Mouse (Mus musculus): ENCODE measurements around the gene Acot8. TPM values are rescaled to one million over a fixed set of nuclear protein-coding genes. Genes with fewer than 3 reads are reported as not detected.

Gene Acot8
- total and polyA plus RNA-seq, 3 experiments: 12.9 to 51.6 (median 20.8) TPM

- no peak for DNase-seq (ENCODE audit: low spot score)
- TF ChIP-seq POLR2AphosphoS5 (IDR thresholded peaks at IDR 0.05; ENCODE audit: insufficient replicate concordance, low read depth, low read length) (no peak), GATA1 (IDR thresholded peaks at IDR 0.05; ENCODE audit: borderline replicate concordance, low read length) (no peak), CTCF (IDR thresholded peaks at IDR 0.05; ENCODE audit: low read depth, low read length) (no peak), GATA2 (IDR thresholded peaks at IDR 0.05; ENCODE audit: borderline replicate concordance, low read depth, low read length) (no peak), TAL1 (conservative IDR thresholded peaks at IDR 0.05; ENCODE audit: low read depth, low read length) (no peak)
- Histone ChIP-seq H3K36me3 (replicated peaks) (peaks cover 41% of the 10 kb centered on the region), H3K9me3 (replicated peaks) (no peaks in the 10 kb centered on the region), H3K4me1 (ENCODE audit: insufficient read depth, low read depth, low read length) (peaks cover 26% of the 10 kb centered on the region), H3K4me3 (ENCODE audit: low read depth, low read length) (peak within 1 kb of the TSS; percentile 80), H3K27me3 (ENCODE audit: insufficient read depth, low read length) (peaks cover 4% of the 10 kb centered on the region; the same call in 1 of the 2 replicates)
- no peak for ATAC-seq (ENCODE audit: extremely low read depth, insufficient number of reproducible peaks, low FRiP score, poor library complexity, severe bottlenecking)
These were observed 28.1 kb upstream of the Acot8 start, which contains the start of gene Ctsa for GRCm38 (mm10) chr2:164832748-164833301. TSS of gene Ctsa (plus strand) at chr2:164832873.

DNA sequence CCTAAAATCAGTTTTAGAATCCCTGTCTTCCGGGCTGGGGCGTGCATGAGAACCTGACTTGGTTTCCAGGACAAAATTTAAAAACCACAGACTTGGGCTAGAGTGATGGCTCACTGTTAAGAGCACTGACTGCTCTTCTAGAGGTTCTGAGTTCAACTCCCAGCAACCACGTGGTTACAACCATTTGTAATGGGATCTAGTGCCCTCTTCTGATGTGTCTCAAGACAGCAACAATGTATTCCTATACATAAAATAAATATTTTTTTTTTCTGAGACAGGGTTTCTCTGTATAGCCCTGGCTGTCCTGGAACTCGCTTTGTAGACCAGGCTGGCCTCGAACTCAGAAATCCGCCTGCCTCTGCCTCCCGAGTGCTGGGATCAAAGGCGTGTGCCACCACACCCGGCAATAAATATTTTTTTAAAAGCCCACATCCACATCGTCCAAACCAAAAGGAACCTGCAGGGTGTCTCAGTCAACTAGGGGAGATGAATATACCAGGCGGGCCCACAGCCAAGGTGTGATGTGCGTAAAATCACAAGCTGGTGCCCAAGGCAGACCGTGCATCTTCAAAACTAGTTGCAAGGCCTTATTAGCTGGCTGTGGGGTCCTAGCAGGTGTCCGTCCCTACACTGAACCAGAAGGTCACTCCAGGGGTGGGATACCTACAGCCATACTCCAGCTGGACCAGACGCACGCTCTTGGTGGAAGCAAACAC lies 27.5 kb upstream of the Acot8 start:
- ATAC-seq (ENCODE audit: extremely low read depth, insufficient number of reproducible peaks, low FRiP score, poor library complexity, severe bottlenecking) (no peak), DNase-seq (ENCODE audit: low spot score) (no peak)
- Histone ChIP-seq H3K9me3 (replicated peaks) (no peaks in the 10 kb centered on the region), H3K4me3 (ENCODE audit: low read depth, low read length) (no peak overlapping the region), H3K4me1 (ENCODE audit: insufficient read depth, low read depth, low read length) (peaks cover 26% of the 10 kb centered on the region), H3K36me3 (replicated peaks) (peaks cover 42% of the 10 kb centered on the region), H3K27me3 (ENCODE audit: insufficient read depth, low read length) (peaks cover 4% of the 10 kb centered on the region; the same call in 1 of the 2 replicates)
- TF ChIP-seq CTCF (IDR thresholded peaks at IDR 0.05; ENCODE audit: low read depth, low read length): no peak
- no peak for TF ChIP-seq GATA1 (IDR thresholded peaks at IDR 0.05; ENCODE audit: borderline replicate concordance, low read length)
- TF ChIP-seq GATA2 (IDR thresholded peaks at IDR 0.05; ENCODE audit: borderline replicate concordance, low read depth, low read length): no peak
- no peak for TF ChIP-seq TAL1 (conservative IDR thresholded peaks at IDR 0.05; ENCODE audit: low read depth, low read length)
- no peak for TF ChIP-seq POLR2AphosphoS5 (IDR thresholded peaks at IDR 0.05; ENCODE audit: insufficient replicate concordance, low read depth, low read length)

DNA sequence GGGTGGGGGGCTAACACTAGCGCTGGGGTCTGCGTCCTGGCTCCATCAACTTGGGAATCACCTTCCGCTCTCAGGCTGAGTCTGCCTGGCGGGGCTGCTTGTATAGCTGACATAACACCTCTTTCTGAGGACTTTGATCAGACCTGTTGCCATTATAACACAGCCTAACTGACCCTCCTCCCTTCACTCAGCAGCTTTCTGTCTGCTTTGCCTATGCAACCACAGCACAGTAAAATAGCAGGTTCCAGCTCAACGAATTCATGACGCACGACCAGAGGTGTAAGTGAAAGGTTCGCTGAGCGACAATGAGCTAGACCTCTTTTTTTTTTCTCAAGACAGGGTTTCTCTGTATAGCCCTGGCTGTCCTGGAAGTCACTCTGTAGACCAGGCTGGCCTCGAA lies 26.3 kb upstream of the Acot8 start:
- no peak for TF ChIP-seq POLR2AphosphoS5 (IDR thresholded peaks at IDR 0.05; ENCODE audit: insufficient replicate concordance, low read depth, low read length)
- no peak for TF ChIP-seq CTCF (IDR thresholded peaks at IDR 0.05; ENCODE audit: low read depth, low read length)
- TF ChIP-seq GATA2 (IDR thresholded peaks at IDR 0.05; ENCODE audit: borderline replicate concordance, low read depth, low read length): no peak
- ATAC-seq (ENCODE audit: extremely low read depth, insufficient number of reproducible peaks, low FRiP score, poor library complexity, severe bottlenecking) (no peak), DNase-seq (ENCODE audit: low spot score) (no peak)
- Histone ChIP-seq H3K36me3 (replicated peaks) (peaks cover 42% of the 10 kb centered on the region), H3K27me3 (ENCODE audit: insufficient read depth, low read length) (peaks cover 4% of the 10 kb centered on the region; the same call in 1 of the 2 replicates), H3K9me3 (replicated peaks) (no peaks in the 10 kb centered on the region), H3K4me1 (ENCODE audit: insufficient read depth, low read depth, low read length) (peaks cover 26% of the 10 kb centered on the region), H3K4me3 (ENCODE audit: low read depth, low read length) (no peak overlapping the region)

DNA sequence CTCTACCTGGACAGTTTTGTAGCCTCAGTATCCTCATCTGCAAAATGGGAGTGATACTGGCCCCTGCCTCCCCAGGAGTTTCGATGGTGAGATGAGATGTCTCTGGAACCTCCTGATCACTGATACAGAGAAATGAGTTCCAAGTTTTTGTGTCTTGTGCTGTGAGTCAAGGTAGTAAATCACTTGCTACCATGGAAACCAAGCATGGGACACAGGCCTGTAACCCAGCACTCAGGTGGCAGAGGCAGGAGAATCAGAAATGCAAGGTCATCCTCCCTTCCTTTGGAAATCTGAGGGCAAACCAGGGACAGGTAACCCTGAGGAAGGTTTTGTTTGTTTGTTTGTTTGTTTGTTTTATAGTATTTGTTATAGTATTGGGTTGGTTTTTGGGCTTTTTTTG lies 24.4 kb upstream of the Acot8 start:
- Histone ChIP-seq H3K9me3 (replicated peaks) (no peaks in the 10 kb centered on the region), H3K4me3 (ENCODE audit: low read depth, low read length) (no peak overlapping the region), H3K36me3 (replicated peaks) (peaks cover 51% of the 10 kb centered on the region), H3K27me3 (ENCODE audit: insufficient read depth, low read length) (peaks cover 4% of the 10 kb centered on the region; the same call in 1 of the 2 replicates), H3K4me1 (ENCODE audit: insufficient read depth, low read depth, low read length) (peaks cover 20% of the 10 kb centered on the region)
- TF ChIP-seq POLR2AphosphoS5 (IDR thresholded peaks at IDR 0.05; ENCODE audit: insufficient replicate concordance, low read depth, low read length) (no peak), GATA2 (IDR thresholded peaks at IDR 0.05; ENCODE audit: borderline replicate concordance, low read depth, low read length) (no peak), CTCF (IDR thresholded peaks at IDR 0.05; ENCODE audit: low read depth, low read length) (no peak), GATA1 (IDR thresholded peaks at IDR 0.05; ENCODE audit: borderline replicate concordance, low read length) (no peak), TAL1 (conservative IDR thresholded peaks at IDR 0.05; ENCODE audit: low read depth, low read length) (no peak)
- ATAC-seq (ENCODE audit: extremely low read depth, insufficient number of reproducible peaks, low FRiP score, poor library complexity, severe bottlenecking): no peak
- no peak for DNase-seq (ENCODE audit: low spot score)

GRCm38 (mm10) chr2:164828437-164828836 lies 23.8 kb upstream of the Acot8 start, which contains the start of gene Spata25:
TSS of gene Spata25 (minus strand) at chr2:164828537.
- Histone ChIP-seq H3K9me3 (replicated peaks) (no peaks in the 10 kb centered on the region), H3K27me3 (ENCODE audit: insufficient read depth, low read length) (no peaks in the 10 kb centered on the region; the same call in 1 of the 2 replicates), H3K36me3 (replicated peaks) (peaks cover 54% of the 10 kb centered on the region), H3K4me3 (ENCODE audit: low read depth, low read length) (no peak within 1 kb of the TSS), H3K4me1 (ENCODE audit: insufficient read depth, low read depth, low read length) (peaks cover 20% of the 10 kb centered on the region)
- DNase-seq (ENCODE audit: low spot score) (no peak), ATAC-seq (ENCODE audit: extremely low read depth, insufficient number of reproducible peaks, low FRiP score, poor library complexity, severe bottlenecking) (no peak)
- no peak for TF ChIP-seq CTCF (IDR thresholded peaks at IDR 0.05; ENCODE audit: low read depth, low read length)
- TF ChIP-seq POLR2AphosphoS5 (IDR thresholded peaks at IDR 0.05; ENCODE audit: insufficient replicate concordance, low read depth, low read length): no peak
- no peak for TF ChIP-seq TAL1 (conservative IDR thresholded peaks at IDR 0.05; ENCODE audit: low read depth, low read length)
- TF ChIP-seq GATA1 (IDR thresholded peaks at IDR 0.05; ENCODE audit: borderline replicate concordance, low read length): no peak
- TF ChIP-seq GATA2 (IDR thresholded peaks at IDR 0.05; ENCODE audit: borderline replicate concordance, low read depth, low read length): no peak

DNA sequence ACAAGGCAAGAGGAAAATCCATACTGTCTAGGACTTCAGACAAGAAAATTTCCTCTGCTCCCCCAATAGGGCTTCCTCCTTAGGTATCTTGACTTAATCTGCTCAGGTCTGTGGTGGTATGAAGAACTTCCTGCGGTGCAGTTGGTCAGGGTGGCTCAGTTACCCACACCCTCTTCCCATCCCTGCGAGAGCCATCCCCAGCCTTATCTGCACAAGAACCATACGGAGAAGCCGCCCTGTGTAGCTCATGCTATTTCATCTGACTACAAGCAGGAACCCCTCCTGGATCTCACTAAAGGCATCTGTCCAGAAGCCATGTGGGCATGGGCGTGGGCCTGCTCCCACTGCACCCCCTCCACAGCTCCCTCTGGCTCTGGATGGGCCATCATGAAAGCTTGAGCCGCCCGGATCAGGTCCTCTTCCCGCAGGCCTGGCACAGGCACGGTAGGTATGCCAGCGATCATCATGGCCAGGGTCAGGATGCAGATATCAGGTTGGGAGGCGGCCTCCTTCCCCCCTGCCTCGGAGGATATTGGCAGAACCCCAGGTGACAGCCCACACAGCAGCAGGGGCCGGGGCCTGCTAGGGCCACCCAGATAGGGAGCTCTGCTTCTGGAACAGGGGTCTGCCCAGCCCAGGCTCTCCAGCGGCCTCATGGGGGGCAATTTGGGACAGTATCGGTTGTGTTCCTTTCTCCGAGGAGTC lies 22.6 kb upstream of the Acot8 start:
- TF ChIP-seq POLR2AphosphoS5 (IDR thresholded peaks at IDR 0.05; ENCODE audit: insufficient replicate concordance, low read depth, low read length) (no peak), CTCF (IDR thresholded peaks at IDR 0.05; ENCODE audit: low read depth, low read length) (no peak), GATA2 (IDR thresholded peaks at IDR 0.05; ENCODE audit: borderline replicate concordance, low read depth, low read length) (no peak)
- Histone ChIP-seq H3K36me3 (replicated peaks) (peaks cover 54% of the 10 kb centered on the region), H3K4me1 (ENCODE audit: insufficient read depth, low read depth, low read length) (peaks cover 16% of the 10 kb centered on the region), H3K27me3 (ENCODE audit: insufficient read depth, low read length) (no peaks in the 10 kb centered on the region; the same call in 1 of the 2 replicates), H3K9me3 (replicated peaks) (no peaks in the 10 kb centered on the region), H3K4me3 (ENCODE audit: low read depth, low read length) (no peak overlapping the region)
- ATAC-seq (ENCODE audit: extremely low read depth, insufficient number of reproducible peaks, low FRiP score, poor library complexity, severe bottlenecking): no peak
- no peak for DNase-seq (ENCODE audit: low spot score)
